ENCODE assay signal across 10 mouse cellular contexts in the genomic region with DNA sequence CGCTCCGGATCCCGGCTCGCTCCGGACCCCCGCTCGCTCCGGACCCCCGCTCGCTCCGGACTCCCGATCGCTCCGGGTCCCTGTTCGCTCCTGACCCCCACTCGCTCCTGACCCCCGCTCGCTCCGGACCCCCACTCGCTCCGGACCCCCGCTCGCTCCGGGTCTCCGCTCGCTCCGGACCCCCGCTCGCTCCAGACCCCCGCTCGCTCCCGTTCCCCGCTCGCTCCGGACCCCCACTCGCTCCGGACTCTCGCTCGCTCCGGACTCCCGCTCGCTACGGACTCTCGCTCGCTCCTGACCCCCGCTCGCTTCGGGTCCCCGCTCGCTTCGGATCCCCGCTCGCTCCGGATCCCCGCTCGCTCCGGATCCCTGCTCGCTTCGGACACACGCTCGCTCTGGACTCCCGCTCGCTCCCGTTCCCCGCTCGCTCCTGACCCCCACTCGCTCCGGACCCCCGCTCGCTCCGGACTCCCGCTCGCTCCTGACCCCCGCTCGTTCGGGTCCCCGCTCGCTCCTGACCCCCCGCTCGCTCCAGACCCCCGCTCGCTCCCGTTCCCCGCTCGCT. TPM values are rescaled to one million over a fixed set of nuclear protein-coding genes. Genes with fewer than 3 reads are reported as not detected.
A peak's percentile ranks its signal among the peaks of the same experiment; 100 is the strongest.
DNase-seq lines count a peak whose midpoint lies in the region; ATAC-seq and TF ChIP-seq lines count a peak whose summit lies in the region.
"Not testable (repeated sequence)": the region's sequence is repeated elsewhere in the genome, so short reads cannot be mapped to it uniquely, and the experiment has no call there.
"Had no signal": no experiment of that assay in that cellular context is flagged by ENCODE, and none has a peak within 500 bp of the region (broad histone marks: within the 10 kb centered on the region; RNA-seq: fewer than 3 reads in every experiment).

No protein-coding gene starts in this region.

- H3K9ac ChIP-seq in forebrain, embryonic 14.5 days (ENCODE audit: low read length); heart, embryonic 15.5 days; limb, embryonic 11.5 days (ENCODE audit: low read length); lung, embryonic 14.5 days; stomach, postnatal 0 days (ENCODE audit: low read length): not testable (repeated sequence)
- H3K9ac ChIP-seq in intestine, embryonic 16.5 days (ENCODE audit: low read depth, low read length): 0 out of 2 replicates have a peak overlapping the region, but pooled peaks have one; percentile 24

- WGBS in forebrain, embryonic 14.5 days: 1% methylated on average over 64 of the region's 85 CpGs
- WGBS in heart, embryonic 15.5 days: 26% methylated on average over 83 of the region's 85 CpGs
- 2% methylated on average over 84 of the region's 85 CpGs for WGBS in intestine, embryonic 16.5 days
- 1% methylated on average over 60 of the region's 85 CpGs for WGBS in limb, embryonic 11.5 days
- 1% methylated on average over 68 of the region's 85 CpGs for WGBS in lung, embryonic 14.5 days
- WGBS in stomach, postnatal 0 days: 2% methylated on average over 52 of the region's 85 CpGs

- H3K4me3 ChIP-seq in forebrain, embryonic 14.5 days (ENCODE audit: low read depth, low read length): peak overlapping the region; percentile 44
- H3K4me3 ChIP-seq in heart, embryonic 15.5 days: peak overlapping the region; percentile 52
- peak overlapping the region; percentile 50 for H3K4me3 ChIP-seq in intestine, embryonic 16.5 days (ENCODE audit: low read length)
- H3K4me3 ChIP-seq in limb, embryonic 11.5 days (ENCODE audit: low read depth, low read length): peak overlapping the region; percentile 40
- H3K4me3 ChIP-seq in lung, embryonic 14.5 days (ENCODE audit: low read depth, low read length): peak overlapping the region; percentile 47
- peak overlapping the region; percentile 50 for H3K4me3 ChIP-seq in stomach, postnatal 0 days (ENCODE audit: low read depth, low read length)

- TF ChIP-seq EP300 in stomach, postnatal 0 days (optimal IDR thresholded peaks at IDR 0.05): not testable (repeated sequence)

- H3K9me3 ChIP-seq in forebrain, embryonic 14.5 days (replicated peaks; ENCODE audit: control insufficient read depth, low read length); heart, embryonic 15.5 days (replicated peaks); intestine, embryonic 16.5 days (ENCODE audit: control insufficient read depth, low read length); limb, embryonic 11.5 days (ENCODE audit: control insufficient read depth, low read length); lung, embryonic 14.5 days (ENCODE audit: low read depth, low read length); stomach, postnatal 0 days (ENCODE audit: control insufficient read depth, low read length): not testable (repeated sequence)

- not testable (repeated sequence) for H3K36me3 ChIP-seq in forebrain, embryonic 14.5 days (ENCODE audit: control insufficient read depth, insufficient read depth, low read length); intestine, embryonic 16.5 days (ENCODE audit: control insufficient read depth, insufficient read depth, low read length); limb, embryonic 11.5 days (ENCODE audit: control insufficient read depth, insufficient read depth, low read length); lung, embryonic 14.5 days (ENCODE audit: insufficient read depth); stomach, postnatal 0 days (ENCODE audit: control insufficient read depth, insufficient read depth, low read length)
- H3K36me3 ChIP-seq in heart, embryonic 15.5 days: peaks cover 58% of the 10 kb centered on the region

- peak overlapping the region; percentile 93 for H3K4me2 ChIP-seq in forebrain, embryonic 14.5 days (ENCODE audit: low read length)
- H3K4me2 ChIP-seq in heart, embryonic 15.5 days: peak overlapping the region; percentile 73
- peak overlapping the region; percentile 92 for H3K4me2 ChIP-seq in intestine, embryonic 16.5 days (ENCODE audit: low read depth, low read length)
- H3K4me2 ChIP-seq in limb, embryonic 11.5 days (ENCODE audit: low read depth, severe bottlenecking): peak overlapping the region; percentile 89
- peak overlapping the region; percentile 80 for H3K4me2 ChIP-seq in lung, embryonic 14.5 days
- peak overlapping the region; percentile 78 for H3K4me2 ChIP-seq in stomach, postnatal 0 days (replicated peaks; ENCODE audit: low read depth)

- TF ChIP-seq CTCF in lung, embryonic 14.5 days (IDR thresholded peaks at IDR 0.05; ENCODE audit: low read depth); stomach, postnatal 0 days (IDR thresholded peaks at IDR 0.05; ENCODE audit: low read depth): not testable (repeated sequence)

- not testable (repeated sequence) for H3K4me1 ChIP-seq in forebrain, embryonic 14.5 days (ENCODE audit: control insufficient read depth, insufficient read depth, low read length); intestine, embryonic 16.5 days (ENCODE audit: control insufficient read depth, insufficient read depth, low read length); limb, embryonic 11.5 days (ENCODE audit: control insufficient read depth, insufficient read depth, low read length); lung, embryonic 14.5 days (ENCODE audit: insufficient read depth); stomach, postnatal 0 days (replicated peaks; ENCODE audit: control insufficient read depth, insufficient read depth)
- H3K4me1 ChIP-seq in heart, embryonic 15.5 days (replicated peaks): peaks cover 12% of the 10 kb centered on the region

- H3K27me3 ChIP-seq in forebrain, embryonic 14.5 days (replicated peaks; ENCODE audit: control insufficient read depth, insufficient read depth, low read length): peaks cover 40% of the 10 kb centered on the region
- not testable (repeated sequence) for H3K27me3 ChIP-seq in heart, embryonic 15.5 days; stomach, postnatal 0 days (ENCODE audit: control insufficient read depth, insufficient read depth, low read length)
- peaks cover 35% of the 10 kb centered on the region for H3K27me3 ChIP-seq in intestine, embryonic 16.5 days (replicated peaks; ENCODE audit: control insufficient read depth, insufficient read depth, low read length)
- peaks cover 51% of the 10 kb centered on the region for H3K27me3 ChIP-seq in limb, embryonic 11.5 days (ENCODE audit: control insufficient read depth, insufficient read depth, low read length)
- peaks cover 51% of the 10 kb centered on the region for H3K27me3 ChIP-seq in lung, embryonic 14.5 days (ENCODE audit: insufficient read depth, low read length)

- not testable (repeated sequence) for ATAC-seq in forebrain, embryonic 14.5 days; heart, embryonic 15.5 days (replicated peaks; ENCODE audit: insufficient number of reproducible peaks, insufficient read depth, low FRiP score, low read depth); intestine, embryonic 16.5 days; limb, embryonic 11.5 days (ENCODE audit: insufficient number of reproducible peaks, low FRiP score, low TSS enrichment, low read depth); lung, embryonic 14.5 days (ENCODE audit: insufficient read depth); stomach, postnatal 0 days (ENCODE audit: low FRiP score, low TSS enrichment)

- peak; percentile 16 to 28 for DNase-seq in cerebellum, postnatal 14 days
- DNase-seq in forebrain, embryonic 14.5 days (ENCODE audit: low spot score); stomach, postnatal 0 days (ENCODE audit: low spot score): not testable (repeated sequence)
- peak; percentile 28 for DNase-seq in limb, embryonic 11.5 days (ENCODE audit: low spot score)
- DNase-seq in lung, embryonic 14.5 days: peak; percentile 50
- DNase-seq in neural tube, embryonic 10.5 days (ENCODE audit: extremely low spot score, low spot score): peak; percentile 34

- not testable (repeated sequence) for H3K27ac ChIP-seq in forebrain, embryonic 14.5 days (ENCODE audit: low read depth, low read length); heart, embryonic 15.5 days; intestine, embryonic 16.5 days (ENCODE audit: low read length); limb, embryonic 11.5 days (replicated peaks; ENCODE audit: low read depth, low read length); lung, embryonic 14.5 days (ENCODE audit: low read depth); stomach, postnatal 0 days (replicated peaks)

RNA-seq across cellular contexts. Expression of a gene that starts 20.1 kb away (rescaled TPM):
- 0.38 and 1.1 TPM in 2 replicates for polyA plus RNA-seq in forebrain, embryonic 14.5 days (2014; fragmentation: Nextera tagmentation; extraction: Ambion mirVana)
- 169 and 170 TPM in 2 replicates for polyA plus RNA-seq in heart, embryonic 15.5 days (2015; fragmentation: Nextera tagmentation; extraction: Ambion mirVana)
- 2.3 and 2.6 TPM in 2 replicates for polyA plus RNA-seq in intestine, embryonic 16.5 days (2015; fragmentation: Nextera tagmentation; extraction: Ambion mirVana)
- 2.2 and 2.5 TPM in 2 replicates for polyA plus RNA-seq in limb, embryonic 11.5 days (2014; fragmentation: Nextera tagmentation; extraction: Ambion mirVana)
- polyA plus RNA-seq in lung, embryonic 14.5 days (2014; fragmentation: Nextera tagmentation; extraction: Ambion mirVana): 5.6 and 7.8 TPM in 2 replicates
- polyA plus RNA-seq in stomach, postnatal 0 days (2015; fragmentation: Nextera tagmentation; extraction: Ambion mirVana): 0.99 and 1.2 TPM in 2 replicates

RNA-seq across cellular contexts. Expression of a gene that starts 20.7 kb away (rescaled TPM):
- polyA plus RNA-seq in forebrain, embryonic 14.5 days (2014; fragmentation: Nextera tagmentation; extraction: Ambion mirVana): 0.41 and 0.52 TPM in 2 replicates
- polyA plus RNA-seq in heart, embryonic 15.5 days (2015; fragmentation: Nextera tagmentation; extraction: Ambion mirVana): 6.6 and 6.7 TPM in 2 replicates
- 1.5 and 1.8 TPM in 2 replicates for polyA plus RNA-seq in intestine, embryonic 16.5 days (2015; fragmentation: Nextera tagmentation; extraction: Ambion mirVana)
- polyA plus RNA-seq in limb, embryonic 11.5 days (2014; fragmentation: Nextera tagmentation; extraction: Ambion mirVana): 0.07 and 0.55 TPM in 2 replicates
- 1.5 and 1.6 TPM in 2 replicates for polyA plus RNA-seq in lung, embryonic 14.5 days (2014; fragmentation: Nextera tagmentation; extraction: Ambion mirVana)
- 2.6 TPM in 2 replicates for polyA plus RNA-seq in stomach, postnatal 0 days (2015; fragmentation: Nextera tagmentation; extraction: Ambion mirVana)

RNA-seq across cellular contexts. Expression of a gene that starts 22.3 kb away (rescaled TPM):
- polyA plus RNA-seq in forebrain, embryonic 14.5 days (2014; fragmentation: Nextera tagmentation; extraction: Ambion mirVana): 23.4 and 25.7 TPM in 2 replicates
- polyA plus RNA-seq in heart, embryonic 15.5 days (2015; fragmentation: Nextera tagmentation; extraction: Ambion mirVana): 17.7 and 25.9 TPM in 2 replicates
- polyA plus RNA-seq in intestine, embryonic 16.5 days (2015; fragmentation: Nextera tagmentation; extraction: Ambion mirVana): 25.8 and 31.2 TPM in 2 replicates
- polyA plus RNA-seq in limb, embryonic 11.5 days (2014; fragmentation: Nextera tagmentation; extraction: Ambion mirVana): 31.2 and 38.6 TPM in 2 replicates
- 33.0 and 37.4 TPM in 2 replicates for polyA plus RNA-seq in lung, embryonic 14.5 days (2014; fragmentation: Nextera tagmentation; extraction: Ambion mirVana)
- polyA plus RNA-seq in stomach, postnatal 0 days (2015; fragmentation: Nextera tagmentation; extraction: Ambion mirVana): 15.3 and 16.8 TPM in 2 replicates

RNA-seq across cellular contexts. Expression of a gene that starts 38.5 kb away (rescaled TPM):
- polyA plus RNA-seq in forebrain, embryonic 14.5 days (2014; fragmentation: Nextera tagmentation; extraction: Ambion mirVana): 0.18 and 0.48 TPM in 2 replicates
- polyA plus RNA-seq in heart, embryonic 15.5 days (2015; fragmentation: Nextera tagmentation; extraction: Ambion mirVana): 0.08 and 0.14 TPM in 2 replicates
- polyA plus RNA-seq in intestine, embryonic 16.5 days (2015; fragmentation: Nextera tagmentation; extraction: Ambion mirVana): 0.16 and 0.23 TPM in 2 replicates
- polyA plus RNA-seq in limb, embryonic 11.5 days (2014; fragmentation: Nextera tagmentation; extraction: Ambion mirVana): 0.15 and 0.20 TPM in 2 replicates
- not detected in 2 replicates for polyA plus RNA-seq in lung, embryonic 14.5 days (2014; fragmentation: Nextera tagmentation; extraction: Ambion mirVana)
- polyA plus RNA-seq in stomach, postnatal 0 days (2015; fragmentation: Nextera tagmentation; extraction: Ambion mirVana): 0.08 TPM in 1 of 2 replicates, not detected in the other
- polyA plus RNA-seq: G1E; inflammation-experienced regulatory T-cells, adult 6 months had no signal

RNA-seq across cellular contexts. Expression of a gene that starts 40.1 kb away (rescaled TPM):
- polyA plus RNA-seq in forebrain, embryonic 14.5 days (2014; fragmentation: Nextera tagmentation; extraction: Ambion mirVana): 14.2 and 16.8 TPM in 2 replicates
- 11.9 and 14.1 TPM in 2 replicates for polyA plus RNA-seq in heart, embryonic 15.5 days (2015; fragmentation: Nextera tagmentation; extraction: Ambion mirVana)
- polyA plus RNA-seq in intestine, embryonic 16.5 days (2015; fragmentation: Nextera tagmentation; extraction: Ambion mirVana): 13.9 and 15.0 TPM in 2 replicates
- polyA plus RNA-seq in limb, embryonic 11.5 days (2014; fragmentation: Nextera tagmentation; extraction: Ambion mirVana): 12.8 and 13.1 TPM in 2 replicates
- polyA plus RNA-seq in lung, embryonic 14.5 days (2014; fragmentation: Nextera tagmentation; extraction: Ambion mirVana): 13.5 and 14.5 TPM in 2 replicates
- 8.3 and 9.7 TPM in 2 replicates for polyA plus RNA-seq in stomach, postnatal 0 days (2015; fragmentation: Nextera tagmentation; extraction: Ambion mirVana)

Comparison
In these comparisons a context has a peak if more than half of its experiments do, and no peak if none do; other contexts are left out.
1. RNA of a gene that starts 20.1 kb away (polyA plus RNA-seq): 169 to 170 TPM in heart, embryonic 15.5 days; 5.6 to 7.8 TPM in lung, embryonic 14.5 days, 2.2 to 2.5 TPM in limb, embryonic 11.5 days, 2.3 to 2.6 TPM in intestine, embryonic 16.5 days, 0.99 to 1.2 TPM in stomach, postnatal 0 days and 0.38 to 1.1 TPM in forebrain, embryonic 14.5 days; every median in the first group is over 10 times any median in the second.
2. Peak in every context shown above with its lines, with median percentiles within 50 percentile points of each other: H3K4me2 ChIP-seq and H3K4me3 ChIP-seq.